Mouse (Mus musculus) embryonic facial prominence, embryonic 12.5 days (tissue): ENCODE measurements around the gene Slc4a2. TPM values are rescaled to one million over a fixed set of nuclear protein-coding genes. Genes with fewer than 3 reads are reported as not detected.

Source experiments
- ATAC-seq: fragments of 200-750 bp; cut with Nextera tagmentation; 2 replicates; pipeline ENCODE4 v1.8.0; 2017; ENCODE audit not compliant: insufficient number of reproducible peaks, insufficient read depth, low FRiP score, low TSS enrichment
- H3K27ac ChIP-seq: fragments of 300-500 bp; sonication (generic); 2 replicates; pipeline ENCODE4 v1.5.1; 2016; ENCODE audit warnings: mild to moderate bottlenecking
- H3K27me3 ChIP-seq: fragments of 300-500 bp; sonication (generic); 2 replicates; pipeline ENCODE4 v1.6.1; 2016; ENCODE audit warnings: mild to moderate bottlenecking, moderate library complexity
- H3K36me3 ChIP-seq: fragments of 300-500 bp; sonication (generic); 2 replicates; pipeline ENCODE4 v1.6.1; 2016; ENCODE audit warnings: mild to moderate bottlenecking
- H3K4me1 ChIP-seq: fragments of 300-500 bp; sonication (generic); 2 replicates; pipeline ENCODE4 v1.6.1; 2016
- H3K4me2 ChIP-seq: fragments of 300-500 bp; sonication (generic); replicated peaks from 2 replicates; pipeline ENCODE4 v1.6.1; 2016; ENCODE audit warnings: mild to moderate bottlenecking, moderate library complexity
- H3K4me3 ChIP-seq: fragments of 300-500 bp; sonication (generic); 2 replicates; pipeline ENCODE4 v1.5.1; 2016; ENCODE audit warnings: mild to moderate bottlenecking
- H3K9ac ChIP-seq: fragments of 300-500 bp; sonication (generic); 2 replicates; pipeline ENCODE4 v1.6.1; 2016; ENCODE audit warnings: mild to moderate bottlenecking, moderate library complexity
- H3K9me3 ChIP-seq: fragments of 300-500 bp; sonication (generic); 2 replicates; pipeline ENCODE4 v1.6.1; 2016; ENCODE audit warnings: mild to moderate bottlenecking, moderate library complexity
- WGBS: fragments of 180-500 bp; shearing (Covaris S2); methylation state at CpG from one replicate; pipeline ENCODE4 v1.1.7; 2016; 5-methylcytosine and 5-hydroxymethylcytosine counted together
- polyA plus RNA-seq: library from polyadenylated mRNA; unstranded; fragments of >200 nt; fragmentation: Nextera tagmentation; extraction: Ambion mirVana; gene quantifications from 2 replicates; pipeline ENCODE4 v1.2.1, GENCODE M21; 2016

Gene Slc4a2
- polyA plus RNA-seq = 46.6 and 49.8 TPM in 2 replicates

GRCm38 (mm10) chr5:24423129-24424003 lies at the start of gene Slc4a2, which contains the start of gene Cdk5:
Gene Slc4a2, plus strand, starts transcription at chr5:24423837.
Gene Cdk5, minus strand, starts transcription at chr5:24423530.
- Histone ChIP-seq H3K36me3 (peaks cover 27% of the 10 kb centered on the region), H3K27ac (peak within 1 kb of the TSS; percentile 92), H3K4me2 (peak within 1 kb of the TSS; percentile 68), H3K27me3 (no peaks in the 10 kb centered on the region), H3K9me3 (no peaks in the 10 kb centered on the region), H3K4me3 (peak within 1 kb of the TSS; percentile 54), H3K4me1 (peaks cover 41% of the 10 kb centered on the region), H3K9ac (peak within 1 kb of the TSS; percentile 66)
- peak; percentile 93 for ATAC-seq
- under 1% methylated on average over 46 of the region's 46 CpGs for WGBS

- H3K27ac ChIP-seq = no peak overlapping the region
- no peak for ATAC-seq
- WGBS = 56% methylated on average over 6 of the region's 6 CpGs
- H3K4me1 ChIP-seq = no peaks in the 10 kb centered on the region
- H3K9me3 ChIP-seq = no peaks in the 10 kb centered on the region
- no peak overlapping the region for H3K4me3 ChIP-seq
- no peak overlapping the region for H3K4me2 ChIP-seq
- no peaks in the 10 kb centered on the region for H3K36me3 ChIP-seq
- peaks cover 3% of the 10 kb centered on the region; the same call in 1 of the 2 replicates for H3K27me3 ChIP-seq
- no peak overlapping the region for H3K9ac ChIP-seq
Measured at GRCm38 (mm10) chr5:24374216-24374615, 49.4 kb upstream of the Slc4a2 start.

GRCm38 (mm10) chr5:24374666-24375328 lies 48.8 kb upstream of the Slc4a2 start:
- H3K27me3 ChIP-seq = peaks cover 3% of the 10 kb centered on the region; the same call in 1 of the 2 replicates
- no peak overlapping the region for H3K9ac ChIP-seq
- no peaks in the 10 kb centered on the region for H3K4me1 ChIP-seq
- no peak for ATAC-seq
- H3K4me2 ChIP-seq = no peak overlapping the region
- no peak overlapping the region for H3K27ac ChIP-seq
- no peaks in the 10 kb centered on the region for H3K9me3 ChIP-seq
- 79% methylated on average over 7 of the region's 7 CpGs for WGBS
- H3K4me3 ChIP-seq = no peak overlapping the region
- H3K36me3 ChIP-seq = no peaks in the 10 kb centered on the region

GRCm38 (mm10) chr5:24378700-24379099 lies 44.9 kb upstream of the Slc4a2 start:
- Histone ChIP-seq H3K9me3 (no peaks in the 10 kb centered on the region), H3K9ac (no peak overlapping the region), H3K27me3 (peaks cover 3% of the 10 kb centered on the region; the same call in 1 of the 2 replicates), H3K4me1 (peaks cover 4% of the 10 kb centered on the region; the same call in 1 of the 2 replicates), H3K4me2 (no peak overlapping the region), H3K4me3 (no peak overlapping the region), H3K27ac (no peak overlapping the region), H3K36me3 (no peaks in the 10 kb centered on the region)
- WGBS = 77% methylated on average over 2 of the region's 2 CpGs
- ATAC-seq = no peak

GRCm38 (mm10) chr5:24379501-24379900 lies 44.1 kb upstream of the Slc4a2 start:
- H3K9ac ChIP-seq = no peak overlapping the region
- WGBS = 49% methylated on average over 4 of the region's 4 CpGs
- H3K4me3 ChIP-seq = no peak overlapping the region
- no peaks in the 10 kb centered on the region for H3K9me3 ChIP-seq
- no peaks in the 10 kb centered on the region for H3K36me3 ChIP-seq
- no peak for ATAC-seq
- peaks cover 7% of the 10 kb centered on the region; the same call in 1 of the 2 replicates for H3K4me1 ChIP-seq
- H3K27ac ChIP-seq = no peak overlapping the region
- H3K4me2 ChIP-seq = no peak overlapping the region
- H3K27me3 ChIP-seq = peaks cover 3% of the 10 kb centered on the region; the same call in 1 of the 2 replicates

- no peak overlapping the region for H3K27ac ChIP-seq
- 84% methylated on average over 4 of the region's 4 CpGs for WGBS
- H3K27me3 ChIP-seq = peaks cover 9% of the 10 kb centered on the region
- no peak for ATAC-seq
- no peak overlapping the region for H3K4me2 ChIP-seq
- no peaks in the 10 kb centered on the region for H3K36me3 ChIP-seq
- no peak overlapping the region for H3K9ac ChIP-seq
- no peaks in the 10 kb centered on the region for H3K9me3 ChIP-seq
- H3K4me1 ChIP-seq = peaks cover 7% of the 10 kb centered on the region; the same call in 1 of the 2 replicates
- no peak overlapping the region for H3K4me3 ChIP-seq
Measured at GRCm38 (mm10) chr5:24380499-24380898, 43.1 kb upstream of the Slc4a2 start.

GRCm38 (mm10) chr5:24381486-24381885 lies 42.2 kb upstream of the Slc4a2 start:
- no peak overlapping the region for H3K4me2 ChIP-seq
- H3K9me3 ChIP-seq = no peaks in the 10 kb centered on the region
- no peak overlapping the region for H3K4me3 ChIP-seq
- peaks cover 7% of the 10 kb centered on the region; the same call in 1 of the 2 replicates for H3K4me1 ChIP-seq
- H3K36me3 ChIP-seq = no peaks in the 10 kb centered on the region
- ATAC-seq = no peak
- WGBS = 63% methylated on average over 6 of the region's 6 CpGs
- peaks cover 19% of the 10 kb centered on the region for H3K27me3 ChIP-seq
- H3K27ac ChIP-seq = no peak overlapping the region
- no peak overlapping the region for H3K9ac ChIP-seq

- no peaks in the 10 kb centered on the region for H3K36me3 ChIP-seq
- H3K9me3 ChIP-seq = no peaks in the 10 kb centered on the region
- H3K27ac ChIP-seq = no peak overlapping the region
- 71% methylated on average over 2 of the region's 2 CpGs for whole genome bisulfite sequencing
- H3K4me1 ChIP-seq = peaks cover 7% of the 10 kb centered on the region; the same call in 1 of the 2 replicates
- H3K9ac ChIP-seq = no peak overlapping the region
- H3K4me2 ChIP-seq = no peak overlapping the region
- H3K27me3 ChIP-seq = peaks cover 24% of the 10 kb centered on the region
- no peak for ATAC-seq
- H3K4me3 ChIP-seq = no peak overlapping the region
Measured at GRCm38 (mm10) chr5:24381988-24382387, 41.6 kb upstream of the Slc4a2 start.

GRCm38 (mm10) chr5:24383026-24383859 lies 40.4 kb upstream of the Slc4a2 start:
- Histone ChIP-seq H3K27ac (no peak overlapping the region), H3K4me2 (peak overlapping the region; percentile 73), H3K4me1 (peaks cover 17% of the 10 kb centered on the region), H3K9me3 (no peaks in the 10 kb centered on the region), H3K27me3 (peaks cover 36% of the 10 kb centered on the region), H3K36me3 (no peaks in the 10 kb centered on the region), H3K9ac (peak overlapping the region; percentile 38; the same call in 1 of the 2 replicates), H3K4me3 (peak overlapping the region; percentile 46)
- WGBS = under 1% methylated on average over 34 of the region's 34 CpGs
- ATAC-seq = peak; percentile 81

- Histone ChIP-seq H3K27ac (no peak overlapping the region), H3K9ac (no peak overlapping the region), H3K9me3 (no peaks in the 10 kb centered on the region), H3K36me3 (no peaks in the 10 kb centered on the region), H3K4me2 (no peak overlapping the region), H3K27me3 (peaks cover 43% of the 10 kb centered on the region), H3K4me1 (peaks cover 17% of the 10 kb centered on the region), H3K4me3 (no peak overlapping the region)
- 61% methylated on average over 6 of the region's 6 CpGs for WGBS
- ATAC-seq = no peak
Measured at GRCm38 (mm10) chr5:24384407-24384806, 39.2 kb upstream of the Slc4a2 start.

- Histone ChIP-seq H3K27me3 (peaks cover 48% of the 10 kb centered on the region), H3K9ac (no peak overlapping the region), H3K4me3 (no peak overlapping the region), H3K4me1 (peaks cover 17% of the 10 kb centered on the region), H3K4me2 (no peak overlapping the region), H3K27ac (no peak overlapping the region), H3K9me3 (no peaks in the 10 kb centered on the region), H3K36me3 (no peaks in the 10 kb centered on the region)
- 86% methylated on average over 5 of the region's 5 CpGs for WGBS
- no peak for ATAC-seq
Measured at GRCm38 (mm10) chr5:24385374-24385773, 38.3 kb upstream of the Slc4a2 start.
